Mouse (Mus musculus) midbrain, embryonic 11.5 days (tissue): ENCODE data around the gene Fam166b. TPM values are rescaled to one million over a fixed set of nuclear protein-coding genes. Genes with fewer than 3 reads are reported as not detected.

Source experiments
- ATAC-seq: fragments of 200-750 bp; cut with Nextera tagmentation; 2 replicates; pipeline ENCODE4 v1.8.0; 2017; ENCODE audit warnings: moderate TSS enrichment, moderate library complexity; ENCODE audit not compliant: low FRiP score
- DNase-seq: peaks from one replicate; pipeline ENCODE4 v3.0.0; 2015; ENCODE audit warnings: low spot score; ENCODE audit errors: missing footprints
- H3K27ac ChIP-seq: fragments of 300-500 bp; sonication (generic); 2 replicates; pipeline ENCODE4 v1.5.1; 2014; ENCODE audit warnings: low read depth, low read length
- H3K27me3 ChIP-seq: fragments of 300-500 bp; sonication (generic); 2 replicates; pipeline ENCODE4 v1.6.1; 2014; ENCODE audit warnings: mild to moderate bottlenecking, low read length, moderate library complexity, mixed read lengths; ENCODE audit not compliant: control insufficient read depth, insufficient read depth
- H3K36me3 ChIP-seq: fragments of 300-500 bp; sonication (generic); 2 replicates; pipeline ENCODE4 v1.6.1; 2014; ENCODE audit warnings: mild to moderate bottlenecking, low read length, moderate library complexity, mixed read lengths; ENCODE audit not compliant: control insufficient read depth, insufficient read depth
- H3K4me1 ChIP-seq: fragments of 300-500 bp; sonication (generic); 2 replicates; pipeline ENCODE4 v1.6.1; 2014; ENCODE audit warnings: low read length; ENCODE audit not compliant: control insufficient read depth, insufficient read depth
- H3K4me2 ChIP-seq: fragments of 300-500 bp; sonication (generic); 2 replicates; pipeline ENCODE4 v1.6.1; 2014; ENCODE audit warnings: mild to moderate bottlenecking, moderate library complexity
- H3K4me3 ChIP-seq: fragments of 300-500 bp; sonication (generic); 2 replicates; pipeline ENCODE4 v1.5.1; 2014; ENCODE audit warnings: low read depth, low read length
- H3K9ac ChIP-seq: fragments of 300-500 bp; sonication (generic); 2 replicates; pipeline ENCODE4 v1.6.1; 2014; ENCODE audit warnings: low read length
- H3K9me3 ChIP-seq: fragments of 300-500 bp; sonication (generic); 2 replicates; pipeline ENCODE4 v1.6.1; 2016; ENCODE audit warnings: low read length; ENCODE audit not compliant: control insufficient read depth
- WGBS: fragments of 180-500 bp; shearing (Covaris S2); extraction: QIAGEN DNeasy Blood & Tissue Kit; methylation state at CpG from one replicate; pipeline ENCODE4 v1.1.7; 2014; 5-methylcytosine and 5-hydroxymethylcytosine counted together
- polyA plus RNA-seq: library from polyadenylated mRNA; unstranded; fragments of >200 nt; fragmentation: Nextera tagmentation; extraction: Ambion mirVana; gene quantifications from 2 replicates; pipeline ENCODE4 v1.2.1, GENCODE M21; 2014

Fam166b gene
- polyA plus RNA-seq, 1 experiment from 2014 or later: 0.59 TPM

DNA sequence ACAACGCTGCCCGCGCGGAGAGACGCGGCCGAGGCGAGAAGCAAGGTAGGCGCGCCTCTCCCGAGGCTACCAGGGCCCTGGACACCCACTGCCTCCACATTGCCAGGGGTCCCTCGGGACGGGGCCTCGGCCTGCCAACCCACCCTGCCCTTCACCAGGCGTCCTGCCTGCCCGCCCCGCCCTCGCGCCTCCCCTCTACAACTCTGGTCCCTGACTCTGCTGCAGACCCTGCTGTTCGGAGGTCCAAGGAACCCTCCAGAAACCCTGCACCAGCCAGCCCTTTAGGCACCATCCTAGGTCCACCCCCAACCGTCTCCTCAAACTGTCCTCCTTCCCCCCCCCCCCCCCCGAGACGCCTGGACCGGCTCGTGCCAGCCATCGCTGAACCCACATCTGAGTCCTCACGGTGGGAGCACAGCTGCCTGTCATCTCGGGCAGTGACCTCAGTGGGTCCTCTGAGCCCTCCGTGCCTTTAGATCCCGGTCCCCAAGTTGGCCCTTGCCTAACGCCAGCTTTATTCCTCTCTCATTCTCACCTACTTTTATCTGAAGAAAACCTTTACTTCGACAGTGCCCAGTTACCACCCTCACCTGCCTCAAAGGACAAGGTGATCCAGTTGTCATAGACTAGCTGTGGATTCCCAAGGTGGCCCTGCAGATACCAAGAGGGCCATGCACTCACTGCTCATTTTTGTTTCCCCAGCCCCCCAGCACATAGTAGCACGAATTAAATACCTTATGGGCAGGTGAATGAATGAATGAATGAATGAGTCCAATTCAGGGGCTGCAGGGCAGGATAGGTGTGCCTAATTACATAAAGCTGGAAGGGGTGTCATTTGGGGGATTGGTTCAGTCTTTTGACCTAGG, 46.5 kb downstream of the Fam166b start:
- DNase-seq: no peak
- no peaks in the 10 kb centered on the region for H3K36me3 ChIP-seq
- peak overlapping the region; percentile 74 for H3K9ac ChIP-seq
- H3K27me3 ChIP-seq: no peaks in the 10 kb centered on the region
- peak overlapping the region; percentile 64 for H3K4me2 ChIP-seq
- peak; percentile 82 for ATAC-seq
- WGBS: 11% methylated on average over 21 of the region's 33 CpGs
- peak overlapping the region; percentile 57 for H3K4me3 ChIP-seq
- no peaks in the 10 kb centered on the region for H3K9me3 ChIP-seq
- no peak overlapping the region for H3K27ac ChIP-seq
- peaks cover 8% of the 10 kb centered on the region for H3K4me1 ChIP-seq

DNA sequence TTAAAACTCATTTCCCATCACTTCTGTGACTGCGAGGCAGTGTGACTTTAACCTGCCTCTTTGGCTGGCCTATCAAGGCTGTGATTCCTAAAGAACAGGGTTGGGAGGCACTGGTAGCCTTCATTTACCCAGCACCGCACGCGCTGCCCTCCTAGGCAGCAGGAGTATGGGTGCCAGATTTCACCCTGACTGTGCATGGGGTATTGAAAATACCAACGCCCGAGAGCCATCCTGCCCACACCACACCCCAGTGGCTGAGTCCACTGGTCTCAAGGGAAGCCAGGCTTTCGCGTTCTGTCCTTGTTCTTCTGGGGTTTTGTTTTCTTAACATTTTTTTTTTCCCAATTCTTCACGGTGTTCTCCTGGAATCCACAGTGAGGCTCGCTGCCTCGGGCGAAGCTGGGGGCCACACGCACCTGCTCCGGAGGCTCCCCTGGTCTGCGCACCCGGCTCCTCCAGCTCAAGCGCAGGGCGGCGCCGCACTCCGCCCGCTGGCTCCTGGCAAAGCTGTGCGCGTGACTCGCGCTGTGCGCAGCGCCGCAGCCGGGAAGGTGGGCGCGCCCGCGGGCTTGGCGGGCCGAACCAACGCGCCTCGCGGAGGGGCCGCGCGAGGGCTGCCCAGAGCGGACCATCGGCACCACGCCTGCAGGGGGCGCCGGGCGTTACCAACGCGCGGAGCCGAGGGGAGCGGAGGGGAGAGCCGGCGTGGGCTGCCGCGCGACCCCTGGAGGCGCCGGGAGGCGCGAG, 47.4 kb downstream of the Fam166b start, which contains the start of gene Rusc2:
Gene Rusc2, plus strand, starts transcription at position 572 of the 747 bp plus-strand sequence.
- WGBS: 2% methylated on average over 61 of the region's 63 CpGs
- H3K9me3 ChIP-seq: no peaks in the 10 kb centered on the region
- no peaks in the 10 kb centered on the region for H3K27me3 ChIP-seq
- peak; percentile 99 for DNase-seq
- peak; percentile 95 for ATAC-seq
- H3K36me3 ChIP-seq: no peaks in the 10 kb centered on the region
- H3K27ac ChIP-seq: no peak within 1 kb of the TSS
- H3K4me1 ChIP-seq: peaks cover 8% of the 10 kb centered on the region
- H3K4me3 ChIP-seq: peak within 1 kb of the TSS; percentile 57
- H3K9ac ChIP-seq: peak within 1 kb of the TSS; percentile 74
- peak within 1 kb of the TSS; percentile 64 for H3K4me2 ChIP-seq

DNA sequence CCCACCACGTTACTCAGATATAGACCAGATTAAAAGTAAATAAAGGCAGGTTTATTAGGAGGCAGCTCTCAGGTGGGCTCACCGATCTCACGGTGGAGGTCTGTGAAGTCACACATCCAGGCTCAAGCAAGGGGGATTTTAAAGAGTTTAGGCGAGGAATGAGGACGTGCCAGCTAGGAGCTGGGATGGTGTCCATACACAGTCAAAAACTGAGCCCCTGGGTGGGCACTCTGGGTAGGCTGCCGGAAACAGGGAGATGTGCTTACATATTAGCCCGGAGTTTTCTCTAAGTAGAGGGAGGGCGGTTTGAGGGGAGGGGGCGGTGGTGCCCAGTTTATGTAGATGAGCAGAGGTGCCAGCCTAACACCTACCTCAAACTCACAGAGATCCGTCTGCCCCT, 48.0 kb downstream of the Fam166b start:
- DNase-seq (no peak), ATAC-seq (no peak)
- Histone ChIP-seq H3K27me3 (no peaks in the 10 kb centered on the region), H3K4me2 (peak overlapping the region; percentile 64), H3K27ac (no peak overlapping the region), H3K4me3 (peak overlapping the region; percentile 57), H3K9ac (no peak overlapping the region), H3K4me1 (peaks cover 8% of the 10 kb centered on the region), H3K36me3 (no peaks in the 10 kb centered on the region), H3K9me3 (no peaks in the 10 kb centered on the region)
- 59% methylated on average over 10 of the region's 10 CpGs for WGBS

DNA sequence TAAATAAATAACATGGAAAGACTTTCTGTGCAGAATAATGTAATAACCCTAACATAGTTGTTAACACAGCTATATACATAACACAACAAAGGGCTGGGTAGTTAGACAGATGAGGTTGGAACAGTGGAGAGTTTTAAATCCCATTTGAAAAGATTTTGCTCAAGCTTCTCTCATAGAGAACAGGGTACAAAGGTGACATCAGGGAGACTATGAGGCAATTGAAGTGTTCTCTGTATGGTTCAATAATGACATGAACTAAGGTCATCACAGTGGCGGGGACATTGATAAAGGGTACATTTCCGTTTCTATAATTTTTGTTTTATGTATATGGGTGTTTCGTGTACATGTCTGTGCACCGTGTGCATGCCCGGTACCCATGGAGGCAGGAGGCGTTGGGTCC, 49.3 kb downstream of the Fam166b start:
- no peak overlapping the region for H3K4me3 ChIP-seq
- ATAC-seq: no peak
- no peaks in the 10 kb centered on the region for H3K27me3 ChIP-seq
- H3K4me2 ChIP-seq: no peak overlapping the region
- no peaks in the 10 kb centered on the region for H3K9me3 ChIP-seq
- no peak overlapping the region for H3K9ac ChIP-seq
- peaks cover 8% of the 10 kb centered on the region for H3K4me1 ChIP-seq
- 88% methylated on average over 6 of the region's 6 CpGs for WGBS
- H3K27ac ChIP-seq: no peak overlapping the region
- no peak for DNase-seq
- H3K36me3 ChIP-seq: no peaks in the 10 kb centered on the region

Other genes with a start within 250 kb of the Fam166b start
- gene Atp8b5, start 162.0 kb downstream of the Fam166b start, polyA plus RNA-seq: 0.30 and 0.70 TPM in 2 replicates
- 13.7 TPM in 2 replicates for gene Rusc2, start 47.2 kb downstream of the Fam166b start, polyA plus RNA-seq
- 7.2 and 7.3 TPM in 2 replicates for gene Tesk1, start 12.8 kb upstream of the Fam166b start, polyA plus RNA-seq
- gene Cd72, start 25.5 kb upstream of the Fam166b start, polyA plus RNA-seq: 2.9 and 3.4 TPM in 2 replicates
- not detected in 2 replicates for gene Sit1, start 54.6 kb upstream of the Fam166b start, polyA plus RNA-seq
- gene Ccdc107, start 63.8 kb upstream of the Fam166b start, polyA plus RNA-seq: 45.8 and 48.8 TPM in 2 replicates
- 32.4 and 40.2 TPM in 2 replicates for gene Arhgef39, start 70.6 kb upstream of the Fam166b start, polyA plus RNA-seq
- 0.07 TPM in 1 of 2 replicates, not detected in the other for gene Car9, start 77.8 kb upstream of the Fam166b start, polyA plus RNA-seq
- 44.0 and 51.8 TPM in 2 replicates for gene Tpm2, start 94.6 kb upstream of the Fam166b start, polyA plus RNA-seq
- gene Creb3, start 133.2 kb upstream of the Fam166b start, polyA plus RNA-seq: 46.4 and 54.5 TPM in 2 replicates
- gene Tln1, start 133.6 kb upstream of the Fam166b start, polyA plus RNA-seq: 38.4 and 40.4 TPM in 2 replicates
- gene Rgp1, start 149.6 kb upstream of the Fam166b start, polyA plus RNA-seq: 22.0 and 25.2 TPM in 2 replicates
- 24.5 and 26.1 TPM in 2 replicates for gene Gba2, start 149.7 kb upstream of the Fam166b start, polyA plus RNA-seq
- 0.63 TPM in 1 of 2 replicates, not detected in the other for gene Msmp, start 155.4 kb upstream of the Fam166b start, polyA plus RNA-seq
- gene Npr2, start 202.8 kb upstream of the Fam166b start, polyA plus RNA-seq: 14.0 and 15.5 TPM in 2 replicates
- 2.9 and 3.4 TPM in 2 replicates for gene Spag8, start 224.5 kb upstream of the Fam166b start, polyA plus RNA-seq
- 70.0 and 72.9 TPM in 2 replicates for gene Hint2, start 227.3 kb upstream of the Fam166b start, polyA plus RNA-seq
- 4.4 and 4.5 TPM in 2 replicates for gene Tmem8b, start 239.8 kb upstream of the Fam166b start, polyA plus RNA-seq
- gene Fam221b, start 240.0 kb upstream of the Fam166b start, polyA plus RNA-seq: 2.4 and 2.5 TPM in 2 replicates